Mouse (Mus musculus) right cerebral cortex, postnatal 14 days (tissue): Measurements from ENCODE around the gene Ppp1r11.

Experiments
- DNase-seq: peaks from one replicate; pipeline ENCODE4 v3.0.0; 2022

Gene Ppp1r11

GRCm38 (mm10) chr17:36912031-36912430, 39.5 kb downstream of the Ppp1r11 start:
- DNase-seq: no peak

DNA sequence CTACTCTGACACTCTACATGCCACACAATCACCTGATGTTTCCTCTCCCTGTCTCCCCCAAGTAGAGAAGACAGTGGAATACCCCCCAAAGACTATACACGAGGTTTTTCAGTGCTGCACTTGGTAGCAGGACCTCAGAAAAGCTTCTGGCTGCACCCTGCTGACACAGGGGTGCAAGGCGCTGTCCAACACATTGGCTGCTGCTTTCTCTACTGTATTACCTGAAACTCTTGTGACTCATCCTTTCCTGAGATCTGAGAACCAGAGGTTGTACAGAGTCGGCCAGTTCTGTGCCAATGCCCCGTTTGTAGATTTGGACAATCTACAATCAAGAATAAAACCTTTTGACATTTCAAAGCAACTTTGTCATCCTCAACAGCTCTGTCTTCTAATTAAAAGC, 41.7 kb downstream of the Ppp1r11 start:
- no peak for DNase-seq

DNA sequence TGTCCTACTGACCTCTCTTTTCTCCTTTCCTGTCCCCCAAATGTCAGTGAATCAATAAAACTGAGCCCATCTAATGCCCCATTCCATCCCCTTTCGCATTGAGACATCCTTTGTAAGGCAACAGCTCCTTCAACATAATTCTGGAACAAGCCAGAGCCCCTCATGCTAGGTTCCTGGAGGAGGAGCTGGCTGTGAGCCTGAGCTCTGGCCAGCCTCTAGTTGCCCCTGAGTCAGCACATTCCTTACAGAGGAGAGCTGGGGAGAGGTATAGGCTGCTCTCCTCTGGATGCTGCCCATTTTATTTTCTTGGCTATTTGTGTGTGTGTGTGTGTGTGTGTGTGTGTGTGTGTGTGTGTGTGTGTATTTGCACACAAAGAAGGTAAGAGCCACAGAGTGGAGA, 43.3 kb downstream of the Ppp1r11 start:
- DNase-seq: no peak

DNA sequence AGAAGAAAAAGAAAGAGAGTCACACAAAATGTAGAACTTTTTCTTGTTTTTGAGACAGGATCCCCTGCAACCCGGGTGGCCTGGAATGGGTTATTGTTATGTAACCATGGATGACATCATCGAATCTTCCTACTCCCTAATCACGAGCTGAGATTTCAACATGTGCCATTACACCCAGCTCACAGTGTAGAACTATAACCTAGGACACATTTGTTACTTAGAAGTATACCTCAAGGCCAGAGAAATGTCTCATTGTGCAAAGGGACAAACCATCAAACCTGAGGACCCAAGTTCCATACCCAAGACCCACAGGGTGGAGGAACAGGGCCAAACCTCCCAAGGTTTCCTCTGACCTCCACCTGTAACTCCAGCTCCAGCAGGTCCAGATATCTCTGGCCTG, 47.9 kb downstream of the Ppp1r11 start:
- no peak for DNase-seq

- no peak for DNase-seq
Measured at GRCm38 (mm10) chr17:36900691-36901090, 50.9 kb downstream of the Ppp1r11 start.

- no peak for DNase-seq
Measured at GRCm38 (mm10) chr17:36900001-36900400, 51.5 kb downstream of the Ppp1r11 start.

DNA sequence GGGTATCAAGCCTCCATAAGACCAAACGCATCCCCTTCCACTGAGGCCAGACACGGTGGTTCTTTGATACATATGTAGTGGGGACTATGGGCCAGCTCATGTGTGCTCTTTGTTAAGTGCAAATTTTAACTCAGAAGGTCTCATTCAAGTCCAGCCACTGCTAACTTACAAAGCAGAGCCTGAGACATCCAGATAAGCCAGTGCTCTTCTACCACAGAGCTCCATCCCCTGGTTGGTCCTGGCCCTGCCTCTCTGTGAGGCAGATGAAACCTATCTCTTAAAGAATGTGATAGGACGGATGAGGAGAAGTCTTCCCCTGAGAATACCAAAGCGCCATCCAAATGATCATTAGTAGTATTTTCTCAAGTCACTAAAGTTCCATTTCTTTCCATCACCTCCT, 52.2 kb downstream of the Ppp1r11 start:
- DNase-seq: no peak
